Mouse (Mus musculus) liver, embryonic 12.5 days (tissue): Measurements from ENCODE around the gene Adal. TPM values are rescaled to one million over a fixed set of nuclear protein-coding genes. Genes with fewer than 3 reads are reported as not detected.

Experiments used
- ATAC-seq: fragments of 200-750 bp; cut with Nextera tagmentation; 2 replicates; pipeline ENCODE4 v1.8.0; 2017; ENCODE audit warnings: moderate number of reproducible peaks, mild to moderate bottlenecking, moderate library complexity
- H3K27ac ChIP-seq: fragments of 300-500 bp; sonication (generic); 2 replicates; pipeline ENCODE4 v1.5.1; 2016; ENCODE audit warnings: mild to moderate bottlenecking
- H3K27me3 ChIP-seq: fragments of 300-500 bp; sonication (generic); replicated peaks from 2 replicates; pipeline ENCODE4 v1.6.1; 2016; ENCODE audit warnings: mild to moderate bottlenecking, moderate library complexity
- H3K36me3 ChIP-seq: fragments of 300-500 bp; sonication (generic); 2 replicates; pipeline ENCODE4 v1.6.1; 2016; ENCODE audit warnings: mild to moderate bottlenecking, moderate library complexity
- H3K4me1 ChIP-seq: fragments of 300-500 bp; sonication (generic); 2 replicates; pipeline ENCODE4 v1.6.1; 2016
- H3K4me2 ChIP-seq: fragments of 300-500 bp; sonication (generic); 2 replicates; pipeline ENCODE4 v1.6.1; 2016; ENCODE audit warnings: mild to moderate bottlenecking, moderate library complexity
- H3K4me3 ChIP-seq: fragments of 300-500 bp; sonication (generic); 2 replicates; pipeline ENCODE4 v1.5.1; 2016; ENCODE audit warnings: mild to moderate bottlenecking, moderate library complexity
- H3K9ac ChIP-seq: fragments of 300-500 bp; sonication (generic); 2 replicates; pipeline ENCODE4 v1.6.1; 2016; ENCODE audit warnings: mild to moderate bottlenecking, moderate library complexity
- H3K9me3 ChIP-seq: fragments of 300-500 bp; sonication (generic); replicated peaks from 2 replicates; pipeline ENCODE4 v1.6.1; 2016; ENCODE audit warnings: mild to moderate bottlenecking, moderate library complexity
- WGBS: fragments of 180-500 bp; shearing (Covaris S2); methylation state at CpG from one replicate; pipeline ENCODE4 v1.1.7; 2016; ENCODE audit not compliant: insufficient replicate concordance; 5-methylcytosine and 5-hydroxymethylcytosine counted together
- polyA plus RNA-seq: library from polyadenylated mRNA; unstranded; fragments of >200 nt; fragmentation: Nextera tagmentation; extraction: Ambion mirVana; gene quantifications from 2 replicates; pipeline ENCODE4 v1.2.1, GENCODE M21; 2016

Gene Adal
- polyA plus RNA-seq, 1 experiment from 2014 or later: 11.5 TPM

DNA sequence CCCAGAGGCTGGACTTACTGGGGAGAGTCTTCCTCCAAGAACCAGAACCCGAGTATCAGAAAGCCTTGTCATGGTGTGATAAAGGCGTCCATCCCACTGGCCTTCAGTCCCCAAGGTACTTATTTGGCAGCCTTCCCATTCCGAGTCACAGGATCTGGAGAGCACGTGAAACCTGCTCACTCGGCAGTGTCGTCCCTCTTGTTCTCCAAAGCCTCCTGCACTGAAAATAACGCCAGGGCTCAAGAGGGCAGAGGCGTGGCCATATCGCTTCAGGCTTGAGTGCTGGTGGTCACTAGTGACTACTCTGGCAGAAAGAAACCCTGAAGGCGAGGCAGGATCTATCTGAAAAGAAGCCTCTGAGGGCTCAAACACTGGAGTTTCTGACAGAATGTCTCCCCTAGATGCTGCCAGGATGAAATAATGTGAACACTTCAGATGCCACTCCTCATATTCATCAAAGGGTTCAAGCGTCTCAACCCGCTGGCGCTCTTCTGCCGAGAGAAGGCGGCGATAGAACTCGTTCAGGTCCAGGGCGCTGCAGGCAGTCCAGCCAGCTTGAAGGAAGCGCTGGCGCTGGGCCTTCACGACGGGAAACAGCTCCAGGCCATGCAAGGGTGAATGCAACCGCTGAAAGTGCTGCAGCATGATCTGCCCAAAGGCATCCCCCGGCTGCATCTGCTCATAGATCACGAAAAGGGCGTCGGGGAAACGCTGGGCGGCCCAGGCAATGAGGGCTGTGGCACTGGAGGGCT, 786 bp upstream of the Adal start:
- Histone ChIP-seq H3K4me2 (peak overlapping the region; percentile 95), H3K9me3 (no peaks in the 10 kb centered on the region), H3K9ac (peak overlapping the region; percentile 86), H3K4me1 (peaks cover 36% of the 10 kb centered on the region), H3K36me3 (peaks cover 36% of the 10 kb centered on the region), H3K4me3 (peak overlapping the region; percentile 81), H3K27ac (peak overlapping the region; percentile 91), H3K27me3 (no peaks in the 10 kb centered on the region)
- ATAC-seq: no peak
- 45% methylated on average over 29 of the region's 29 CpGs for WGBS

DNA sequence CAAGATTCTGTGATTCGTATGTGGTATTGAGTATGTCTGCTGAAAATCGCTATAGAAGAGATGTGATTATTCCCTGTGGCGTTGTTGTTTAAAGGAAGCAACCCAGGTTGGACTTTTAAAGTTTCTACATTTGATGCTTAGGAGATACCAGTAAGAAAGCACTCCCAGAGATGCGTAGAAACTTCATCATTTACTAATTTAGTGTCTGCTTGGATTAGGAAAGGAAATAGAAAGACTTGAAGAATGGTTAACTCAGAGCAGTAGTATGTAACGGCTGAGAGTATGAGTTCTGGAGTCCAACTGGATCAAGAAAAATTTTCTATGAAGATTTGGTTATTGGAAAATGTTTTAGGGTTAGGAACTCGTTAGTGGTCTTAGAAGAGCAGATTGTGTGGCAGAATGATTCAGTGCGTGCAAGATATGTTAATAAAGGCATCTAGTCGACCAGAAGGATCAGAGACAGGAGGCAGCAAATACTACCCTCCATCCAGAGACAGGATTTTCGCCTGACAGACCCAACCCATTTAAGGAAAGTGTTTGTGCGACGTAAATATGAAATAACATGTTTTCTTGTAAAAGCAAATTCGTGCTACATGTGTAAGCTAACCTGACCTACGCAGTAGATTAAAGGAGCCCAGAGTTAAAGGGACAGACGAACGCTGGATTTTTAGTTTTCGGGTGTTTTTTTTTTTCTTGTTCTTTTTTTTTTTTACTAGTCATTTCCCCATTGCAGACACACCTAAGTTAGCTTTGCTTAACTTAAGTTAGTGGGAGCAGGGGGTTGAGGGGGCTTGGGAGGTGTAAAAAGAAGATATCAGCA, 1.2 kb downstream of the Adal start:
- peak overlapping the region; percentile 81 for H3K4me3 ChIP-seq
- ATAC-seq: no peak
- WGBS: 67% methylated on average over 16 of the region's 16 CpGs
- H3K36me3 ChIP-seq: peaks cover 50% of the 10 kb centered on the region
- peak overlapping the region; percentile 86 for H3K9ac ChIP-seq
- H3K4me1 ChIP-seq: peaks cover 36% of the 10 kb centered on the region
- H3K27ac ChIP-seq: peak overlapping the region; percentile 91; the same call in 1 of the 2 replicates
- H3K9me3 ChIP-seq: no peaks in the 10 kb centered on the region
- peak overlapping the region; percentile 95 for H3K4me2 ChIP-seq
- no peaks in the 10 kb centered on the region for H3K27me3 ChIP-seq

DNA sequence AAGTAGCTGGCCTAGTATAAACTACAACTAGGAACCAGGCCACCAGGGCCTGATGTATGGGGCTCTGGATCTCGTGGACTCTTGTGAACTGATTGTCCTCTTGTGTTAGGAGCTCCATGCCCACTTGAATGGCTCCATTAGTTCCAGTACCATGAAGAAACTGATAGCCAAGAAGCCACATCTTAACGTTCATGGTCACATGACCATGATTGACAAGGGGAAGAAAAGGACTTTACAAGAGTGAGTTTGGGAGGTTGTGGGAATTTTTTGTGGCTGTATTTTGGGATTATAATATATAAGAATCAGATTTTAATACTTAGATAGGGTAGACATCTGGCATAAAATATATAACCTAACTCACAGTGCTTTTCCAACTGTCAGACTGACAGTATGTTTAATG, 2.2 kb downstream of the Adal start:
- H3K27me3 ChIP-seq: no peaks in the 10 kb centered on the region
- no peak overlapping the region for H3K4me3 ChIP-seq
- H3K27ac ChIP-seq: no peak overlapping the region
- H3K4me1 ChIP-seq: peaks cover 36% of the 10 kb centered on the region
- no peak overlapping the region for H3K4me2 ChIP-seq
- ATAC-seq: no peak
- 44% methylated on average over 2 of the region's 2 CpGs for WGBS
- H3K9me3 ChIP-seq: no peaks in the 10 kb centered on the region
- no peak overlapping the region for H3K9ac ChIP-seq
- H3K36me3 ChIP-seq: peaks cover 56% of the 10 kb centered on the region

DNA sequence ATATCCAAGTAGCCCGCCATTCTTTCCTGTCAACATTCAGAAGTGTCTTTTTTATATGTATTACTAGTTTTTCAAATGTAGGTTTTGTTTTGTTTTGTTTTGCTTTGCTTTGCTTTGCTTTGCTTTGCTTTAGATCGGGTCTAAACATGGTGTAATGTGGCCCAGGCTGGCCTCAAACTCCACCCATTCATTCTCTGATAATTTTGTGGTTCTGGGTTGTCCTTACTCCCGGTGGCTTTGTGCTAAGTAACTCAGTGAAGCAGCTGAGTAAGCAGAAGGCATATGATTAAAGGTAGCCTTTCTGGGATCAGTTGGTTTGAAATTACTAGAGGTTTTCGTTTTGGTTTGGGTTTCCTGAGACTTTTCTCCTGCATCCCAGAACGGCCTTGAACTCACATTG, 9.5 kb downstream of the Adal start:
- H3K4me2 ChIP-seq: no peak overlapping the region
- WGBS: 53% methylated on average over 5 of the region's 5 CpGs
- H3K4me3 ChIP-seq: no peak overlapping the region
- peaks cover 5% of the 10 kb centered on the region; the same call in 1 of the 2 replicates for H3K4me1 ChIP-seq
- H3K9me3 ChIP-seq: no peaks in the 10 kb centered on the region
- H3K36me3 ChIP-seq: peaks cover 61% of the 10 kb centered on the region
- no peaks in the 10 kb centered on the region for H3K27me3 ChIP-seq
- H3K27ac ChIP-seq: no peak overlapping the region
- no peak overlapping the region for H3K9ac ChIP-seq
- no peak for ATAC-seq

DNA sequence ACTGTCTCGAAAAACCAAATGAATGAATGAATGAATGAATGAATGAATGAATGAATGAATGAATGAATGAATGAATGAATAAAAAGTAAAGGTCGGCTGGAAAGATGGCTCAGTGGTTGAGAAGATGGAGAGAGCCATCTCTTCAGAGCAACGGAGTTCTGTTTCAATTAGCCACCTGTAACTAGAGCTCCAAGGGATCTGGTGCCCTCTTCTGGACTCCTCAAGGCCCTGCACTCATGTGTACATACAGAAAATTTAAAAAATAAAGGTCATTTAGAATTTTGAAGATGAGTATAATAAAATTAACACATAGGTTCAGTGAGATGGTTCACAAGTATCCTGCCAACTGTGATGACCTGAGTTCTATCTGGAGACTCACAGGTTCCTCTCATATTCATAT, 12.9 kb downstream of the Adal start:
- no peaks in the 10 kb centered on the region for H3K9me3 ChIP-seq
- no peak overlapping the region for H3K27ac ChIP-seq
- peaks cover 5% of the 10 kb centered on the region; the same call in 1 of the 2 replicates for H3K4me1 ChIP-seq
- no peaks in the 10 kb centered on the region for H3K27me3 ChIP-seq
- ATAC-seq: no peak
- H3K4me2 ChIP-seq: no peak overlapping the region
- WGBS: 69% methylated on average over 3 of the region's 3 CpGs
- H3K36me3 ChIP-seq: peaks cover 57% of the 10 kb centered on the region
- H3K9ac ChIP-seq: no peak overlapping the region
- no peak overlapping the region for H3K4me3 ChIP-seq

DNA sequence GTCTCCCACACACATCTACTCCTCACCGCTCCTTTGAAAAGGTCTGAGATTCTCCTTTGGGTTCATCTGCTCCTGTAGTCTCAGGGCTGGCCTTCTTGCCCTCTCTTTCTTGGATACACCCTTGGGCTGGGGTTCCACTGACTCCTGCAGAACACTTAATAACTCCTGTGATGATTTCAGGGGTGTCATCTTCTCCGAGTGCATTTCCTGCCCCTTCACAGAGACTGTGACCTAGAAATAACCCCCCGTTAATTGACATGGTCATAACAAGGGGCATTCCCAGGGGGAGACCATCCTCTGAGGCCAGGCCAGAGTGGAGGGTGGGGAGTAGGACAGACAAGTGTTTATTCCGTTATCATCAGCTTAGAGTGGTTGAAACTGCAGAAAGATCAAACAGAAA, 28.9 kb downstream of the Adal start:
- Histone ChIP-seq H3K27me3 (no peaks in the 10 kb centered on the region), H3K4me1 (peaks cover 38% of the 10 kb centered on the region), H3K9ac (peak overlapping the region; percentile 87), H3K4me3 (peak overlapping the region; percentile 87), H3K4me2 (peak overlapping the region; percentile 77), H3K36me3 (peaks cover 37% of the 10 kb centered on the region), H3K27ac (no peak overlapping the region), H3K9me3 (no peaks in the 10 kb centered on the region)
- WGBS: 64% methylated on average over 4 of the region's 4 CpGs
- no peak for ATAC-seq

DNA sequence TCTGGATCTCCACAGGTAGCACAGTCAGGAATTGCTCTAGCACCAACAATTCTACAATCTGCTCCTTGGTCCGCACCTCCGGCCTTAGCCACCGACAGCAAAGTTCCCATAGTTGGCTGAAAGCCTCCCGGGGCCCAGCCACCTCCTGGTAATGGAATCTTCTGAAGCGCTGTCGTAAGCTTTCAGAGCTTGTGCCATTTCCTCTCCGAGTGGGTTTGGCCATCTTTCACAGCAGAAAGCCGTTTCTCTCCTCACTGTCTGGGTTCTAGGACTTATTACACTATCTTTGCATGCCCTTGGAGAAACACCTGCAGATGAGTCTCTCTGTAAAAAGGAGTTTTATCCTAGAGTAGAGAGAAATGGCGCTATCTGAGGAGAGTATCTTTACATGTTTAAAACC, 29.7 kb downstream of the Adal start:
- WGBS: 8% methylated on average over 9 of the region's 9 CpGs
- peaks cover 39% of the 10 kb centered on the region for H3K36me3 ChIP-seq

DNA sequence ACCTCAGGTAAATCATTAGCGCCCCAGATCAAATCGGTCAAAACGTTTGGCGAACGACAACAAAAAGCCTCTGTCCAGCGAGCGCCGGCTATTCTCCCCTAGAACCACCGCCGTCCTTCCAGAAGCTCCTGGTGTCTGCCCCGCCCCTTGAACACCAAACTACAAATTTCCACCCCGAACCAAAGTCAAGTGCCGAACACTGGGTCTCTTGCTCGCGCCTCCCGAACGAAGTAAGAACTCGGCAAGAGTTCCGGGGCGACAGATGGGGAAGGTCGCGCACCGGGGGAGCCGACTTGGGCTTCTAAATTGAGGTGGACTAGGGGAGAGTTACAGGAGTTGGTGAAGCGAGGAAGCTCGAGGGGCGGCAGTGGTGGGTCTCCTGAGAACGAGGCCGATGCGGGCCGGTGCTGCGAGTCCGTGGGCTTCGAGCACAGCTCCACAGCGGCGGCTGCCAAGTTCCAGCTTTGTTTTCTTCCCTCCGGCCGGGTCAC, 30.3 kb downstream of the Adal start, which contains the start of gene Tubgcp4:
Tubgcp4 (plus strand) TSS at position 174 of the 491 bp plus-strand sequence.
- peak within 1 kb of the TSS; percentile 92 for H3K27ac ChIP-seq
- no peaks in the 10 kb centered on the region for H3K27me3 ChIP-seq
- peak within 1 kb of the TSS; percentile 87 for H3K9ac ChIP-seq
- peak within 1 kb of the TSS; percentile 87 for H3K4me3 ChIP-seq
- no peaks in the 10 kb centered on the region for H3K9me3 ChIP-seq
- peaks cover 38% of the 10 kb centered on the region for H3K4me1 ChIP-seq
- ATAC-seq: peak; percentile 42
- H3K4me2 ChIP-seq: peak within 1 kb of the TSS; percentile 77
- WGBS: 0% methylated on average over 38 of the region's 38 CpGs
- peaks cover 43% of the 10 kb centered on the region for H3K36me3 ChIP-seq

More for the DNA sequence above, 29.7 kb downstream of the Adal start:
- no peaks in the 10 kb centered on the region for H3K9me3 ChIP-seq
- no peak for ATAC-seq
- peak overlapping the region; percentile 87 for H3K4me3 ChIP-seq
- peak overlapping the region; percentile 92 for H3K27ac ChIP-seq
- peaks cover 38% of the 10 kb centered on the region for H3K4me1 ChIP-seq
- H3K4me2 ChIP-seq: peak overlapping the region; percentile 77
- H3K9ac ChIP-seq: peak overlapping the region; percentile 87
- no peaks in the 10 kb centered on the region for H3K27me3 ChIP-seq

DNA sequence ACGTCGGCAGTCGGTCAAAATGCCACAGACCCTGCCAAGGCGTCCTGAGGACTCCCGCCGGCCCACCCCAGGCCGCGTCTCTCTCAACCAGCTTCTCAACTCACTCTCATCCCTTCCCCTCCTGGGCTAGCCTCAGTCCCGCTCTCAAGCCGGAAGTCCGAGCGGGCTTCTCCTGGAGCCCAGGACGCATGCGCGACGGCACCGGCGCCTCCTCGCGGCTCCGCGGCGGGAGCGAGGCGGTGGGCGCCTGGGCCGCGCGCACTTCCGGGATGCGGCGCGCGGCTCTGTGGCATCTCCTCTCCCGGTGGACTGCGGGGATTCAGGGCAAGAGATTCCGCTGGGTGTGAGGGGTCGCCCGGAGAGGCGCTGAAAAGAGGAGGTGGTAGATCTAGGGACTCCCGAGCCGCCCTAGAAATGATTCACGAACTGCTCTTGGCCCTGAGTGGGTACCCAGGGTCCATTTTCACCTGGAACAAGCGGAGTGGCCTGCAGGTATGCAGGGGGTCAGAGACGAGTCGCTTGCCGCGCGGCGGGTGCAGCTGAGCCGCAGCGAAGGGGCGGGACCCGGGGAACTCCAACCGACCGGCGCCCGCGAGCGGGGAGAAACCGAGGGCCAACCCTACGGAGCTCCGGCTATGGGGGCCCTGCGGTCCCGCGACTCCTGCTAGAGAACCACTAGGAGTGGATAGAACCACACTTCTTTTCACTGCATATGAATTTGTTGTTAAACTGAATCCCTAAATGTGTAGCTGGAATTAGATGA, 30.9 kb downstream of the Adal start, which contains the start of gene Zscan29:
Zscan29 (minus strand) TSS at position 146 of the 763 bp plus-strand sequence.
- Histone ChIP-seq H3K9ac (peak within 1 kb of the TSS; percentile 87), H3K27ac (peak within 1 kb of the TSS; percentile 92), H3K4me2 (peak within 1 kb of the TSS; percentile 77), H3K9me3 (no peaks in the 10 kb centered on the region), H3K27me3 (no peaks in the 10 kb centered on the region), H3K4me3 (peak within 1 kb of the TSS; percentile 87), H3K4me1 (peaks cover 38% of the 10 kb centered on the region), H3K36me3 (peaks cover 44% of the 10 kb centered on the region)
- ATAC-seq: peak; percentile 96
- under 1% methylated on average over 66 of the region's 66 CpGs for WGBS

DNA sequence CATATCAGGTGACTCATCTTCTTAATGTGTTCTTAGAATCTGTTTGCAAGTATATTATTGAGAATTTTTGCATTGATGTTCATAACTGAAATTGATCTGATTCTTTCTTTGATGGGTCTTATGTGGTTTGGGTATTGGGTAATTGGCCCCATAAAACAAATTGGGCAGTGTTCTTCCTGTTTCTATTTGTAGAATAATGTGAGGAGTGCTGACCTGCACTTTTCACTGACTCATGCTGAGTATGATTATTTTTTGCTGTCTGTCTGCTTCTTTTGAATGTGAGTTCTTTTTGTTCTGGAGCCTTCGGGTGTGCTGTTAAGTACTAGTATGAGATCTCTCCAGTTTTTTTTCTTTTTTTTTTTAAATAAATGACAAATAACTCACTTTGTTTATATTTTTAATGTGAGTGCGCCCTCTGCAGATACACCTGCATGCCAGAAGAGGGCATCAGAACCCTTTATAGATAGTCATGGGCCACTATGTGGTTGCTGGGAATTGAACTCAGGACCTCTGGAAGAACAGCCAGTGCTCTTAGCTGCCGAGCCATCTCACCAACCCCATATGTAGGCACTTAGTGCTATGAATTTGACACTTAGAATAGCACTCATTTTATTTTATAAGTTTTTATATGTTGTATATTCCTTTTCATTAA, 38.7 kb downstream of the Adal start:
- 74% methylated on average over 3 of the region's 3 CpGs for WGBS
- H3K4me2 ChIP-seq: no peak overlapping the region

DNA sequence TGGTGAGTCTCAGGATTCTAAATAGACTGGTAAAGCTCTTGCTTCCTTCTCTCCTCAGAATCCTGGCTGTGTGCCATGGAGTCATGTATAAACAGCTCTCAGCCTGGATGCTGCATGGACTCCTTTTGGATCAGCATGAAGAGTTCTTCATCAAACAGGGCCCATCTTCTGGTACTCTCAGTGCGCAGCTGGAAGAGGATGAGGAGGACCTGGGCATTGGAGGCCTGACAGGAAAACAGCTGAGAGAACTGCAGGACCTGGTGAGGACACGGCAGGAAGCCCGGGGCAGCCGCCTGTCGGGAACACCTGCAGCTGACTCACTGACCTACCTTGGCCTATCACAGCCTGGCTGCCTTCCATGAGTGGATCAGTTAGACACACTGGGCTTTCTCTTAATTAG, 43.2 kb downstream of the Adal start:
- no peaks in the 10 kb centered on the region for H3K9me3 ChIP-seq
- no peak overlapping the region for H3K4me2 ChIP-seq
- H3K36me3 ChIP-seq: peaks cover 88% of the 10 kb centered on the region
- H3K4me3 ChIP-seq: no peak overlapping the region
- no peaks in the 10 kb centered on the region for H3K4me1 ChIP-seq
- no peak overlapping the region for H3K27ac ChIP-seq
- H3K9ac ChIP-seq: no peak overlapping the region
- 88% methylated on average over 5 of the region's 5 CpGs for WGBS
- H3K27me3 ChIP-seq: no peaks in the 10 kb centered on the region
- no peak for ATAC-seq

More for the DNA sequence above, 38.7 kb downstream of the Adal start:
- Histone ChIP-seq H3K4me3 (no peak overlapping the region), H3K27ac (no peak overlapping the region), H3K4me1 (no peaks in the 10 kb centered on the region), H3K27me3 (no peaks in the 10 kb centered on the region), H3K36me3 (peaks cover 92% of the 10 kb centered on the region), H3K9me3 (no peaks in the 10 kb centered on the region), H3K9ac (no peak overlapping the region)
- ATAC-seq: no peak
